ENCODE assay signal across 9 mouse cellular contexts in the genomic region with DNA sequence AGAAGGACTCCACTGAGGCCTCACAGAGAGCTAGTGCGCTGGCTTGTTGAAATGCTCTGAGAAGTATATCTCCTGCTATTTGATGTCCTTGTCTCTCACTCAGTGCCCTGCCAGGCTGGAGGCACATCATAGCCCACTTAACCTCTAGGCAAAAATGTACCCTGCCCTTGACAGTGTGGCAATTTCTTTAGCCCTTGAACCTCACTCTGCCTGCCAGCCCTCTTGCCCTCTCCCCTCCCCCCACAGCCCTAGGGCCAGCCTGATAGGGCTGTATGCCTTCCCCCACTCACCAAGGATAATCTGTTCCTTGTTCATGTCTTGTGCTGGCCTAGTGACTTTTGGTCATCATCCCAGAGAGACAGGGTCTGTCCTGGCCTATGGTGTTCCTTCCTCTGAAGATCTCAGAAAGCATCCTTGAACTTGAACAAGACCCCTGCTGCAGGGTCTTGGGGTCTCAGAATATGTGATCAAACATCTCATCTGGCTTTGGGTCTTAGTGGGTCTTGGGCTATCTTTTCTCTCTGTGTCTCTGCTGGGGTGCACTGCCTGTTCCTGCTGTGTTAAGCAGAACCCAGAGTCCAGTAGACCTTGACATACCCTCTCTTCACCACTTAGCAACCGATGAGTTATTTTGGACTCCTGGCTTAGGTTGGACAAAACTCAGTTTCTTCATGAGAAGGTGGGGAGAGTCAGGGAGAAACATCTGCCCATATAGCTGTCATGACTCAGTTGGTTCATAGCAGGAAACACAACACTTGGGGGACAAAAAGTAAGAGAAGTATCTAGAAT. TPM values are rescaled to one million over a fixed set of nuclear protein-coding genes. Genes with fewer than 3 reads are reported as not detected.
A peak's percentile ranks its signal among the peaks of the same experiment; 100 is the strongest.
DNase-seq lines count a peak whose midpoint lies in the region; ATAC-seq and TF ChIP-seq lines count a peak whose summit lies in the region.
"Had no signal": no experiment of that assay in that cellular context is flagged by ENCODE, and none has a peak within 500 bp of the region (broad histone marks: within the 10 kb centered on the region; RNA-seq: fewer than 3 reads in every experiment).

No protein-coding gene starts in this region.

- no peak for DNase-seq in heart, adult 9 months (ENCODE audit: low spot score in 2 of 2)
- DNase-seq in kidney, adult 2 months: peak; percentile 48
- DNase-seq in thymus, adult 18-20 months: no peak
- no peak for DNase-seq in testis, postnatal 10 days (ENCODE audit: low spot score)
- DNase-seq in left cerebral cortex, postnatal 14 days (ENCODE audit: low spot score in 2 of 2): no peak

- TF ChIP-seq CTCF in kidney, adult 2 months (conservative IDR thresholded peaks at IDR 0.05; ENCODE audit: insufficient read depth, insufficient read length, low read depth, low read length): no peak

- H3K27ac ChIP-seq in heart, embryonic 14.5 days (replicated peaks in 1 of 2; ENCODE audit: control insufficient read depth in 1 of 2, insufficient read depth in 1 of 2, low read depth in 2 of 2, low read length in 2 of 2): peak overlapping the region; percentile 4 to 88; a peak in 2 of 4 replicates
- no peak overlapping the region for H3K27ac ChIP-seq in embryonic facial prominence, embryonic 12.5 days
- H3K27ac ChIP-seq in kidney, adult 2 months (ENCODE audit: insufficient read depth, low read depth, low read length): peak overlapping the region; percentile 53
- no peak overlapping the region for H3K27ac ChIP-seq in midbrain, embryonic 15.5 days

- H3K9me3 ChIP-seq in heart, embryonic 14.5 days (ENCODE audit: control insufficient read depth, low read length): 0 out of 2 replicates have a peak, but pooled peaks cover 3% of the 10 kb centered on the region
- H3K9me3 ChIP-seq in embryonic facial prominence, embryonic 12.5 days: no peaks in the 10 kb centered on the region
- no peaks in the 10 kb centered on the region for H3K9me3 ChIP-seq in midbrain, embryonic 15.5 days

- intact Hi-C loops in left cerebral cortex, postnatal 14 days (cut with DNase I): no loop called here

- H3K9ac ChIP-seq in heart, embryonic 14.5 days (ENCODE audit: low read length): peak overlapping the region; percentile 95
- H3K9ac ChIP-seq in embryonic facial prominence, embryonic 12.5 days: peak overlapping the region; percentile 88
- peak overlapping the region; percentile 82 for H3K9ac ChIP-seq in midbrain, embryonic 15.5 days

- H3K4me1 ChIP-seq in heart, embryonic 14.5 days (ENCODE audit: control insufficient read depth in 2 of 2, insufficient read depth in 2 of 2, low read length in 2 of 2): peaks cover 14 to 22% of the 10 kb centered on the region in 2 experiments
- peaks cover 11% of the 10 kb centered on the region for H3K4me1 ChIP-seq in embryonic facial prominence, embryonic 12.5 days
- peaks cover 10% of the 10 kb centered on the region for H3K4me1 ChIP-seq in kidney, adult 2 months (ENCODE audit: control insufficient read depth, insufficient read depth, low read length)
- H3K4me1 ChIP-seq in midbrain, embryonic 15.5 days: peaks cover 13% of the 10 kb centered on the region

- H3K4me2 ChIP-seq in heart, embryonic 14.5 days (ENCODE audit: low read length): peak overlapping the region; percentile 75
- peak overlapping the region; percentile 87 for H3K4me2 ChIP-seq in embryonic facial prominence, embryonic 12.5 days (replicated peaks)
- peak overlapping the region; percentile 87 for H3K4me2 ChIP-seq in midbrain, embryonic 15.5 days

- TF ChIP-seq POLR2A in kidney, adult 2 months (IDR thresholded peaks at IDR 0.05; ENCODE audit: low read depth, low read length): no peak

- H3K27me3 ChIP-seq in heart, embryonic 14.5 days (ENCODE audit: control insufficient read depth, insufficient read depth, low read length): no peaks in the 10 kb centered on the region
- no peaks in the 10 kb centered on the region for H3K27me3 ChIP-seq in embryonic facial prominence, embryonic 12.5 days
- no peaks in the 10 kb centered on the region for H3K27me3 ChIP-seq in kidney, adult 2 months (replicated peaks; ENCODE audit: control insufficient read depth, insufficient read depth, low read length)
- no peaks in the 10 kb centered on the region for H3K27me3 ChIP-seq in midbrain, embryonic 15.5 days (replicated peaks)
- H3K27me3 ChIP-seq: Patski had no signal

- no peak for ATAC-seq in heart, embryonic 14.5 days (ENCODE audit: insufficient number of reproducible peaks, insufficient read depth, low FRiP score, low read depth)
- no peak for ATAC-seq in embryonic facial prominence, embryonic 12.5 days (ENCODE audit: insufficient number of reproducible peaks, insufficient read depth, low FRiP score, low TSS enrichment)
- no peak for ATAC-seq in midbrain, embryonic 15.5 days (replicated peaks)
- ATAC-seq: Patski had no signal

- 62% methylated on average over 2 of the region's 2 CpGs for WGBS in heart, embryonic 14.5 days
- 84% methylated on average over 2 of the region's 2 CpGs for WGBS in embryonic facial prominence, embryonic 12.5 days
- WGBS in kidney, adult 2 months: 54% methylated on average over 2 of the region's 2 CpGs
- WGBS in midbrain, embryonic 15.5 days: 87% methylated on average over 2 of the region's 2 CpGs

- peaks cover 40% of the 10 kb centered on the region for H3K36me3 ChIP-seq in heart, embryonic 14.5 days (ENCODE audit: control insufficient read depth, insufficient read depth, low read length)
- H3K36me3 ChIP-seq in embryonic facial prominence, embryonic 12.5 days: peaks cover 31% of the 10 kb centered on the region
- no peaks in the 10 kb centered on the region; the same call in 1 of the 2 replicates for H3K36me3 ChIP-seq in kidney, adult 2 months (ENCODE audit: control insufficient read depth, insufficient read depth, low read length)
- H3K36me3 ChIP-seq in midbrain, embryonic 15.5 days (replicated peaks): peaks cover 25% of the 10 kb centered on the region

- peak overlapping the region; percentile 93 to 95 for H3K4me3 ChIP-seq in heart, embryonic 14.5 days (ENCODE audit: control insufficient read depth in 1 of 2, insufficient read depth in 1 of 2, low read depth in 1 of 2, low read length in 2 of 2)
- peak overlapping the region; percentile 92 for H3K4me3 ChIP-seq in embryonic facial prominence, embryonic 12.5 days
- peak overlapping the region; percentile 65 for H3K4me3 ChIP-seq in kidney, adult 2 months (ENCODE audit: insufficient read depth, low read depth, low read length)
- peak overlapping the region; percentile 99 for H3K4me3 ChIP-seq in midbrain, embryonic 15.5 days

RNA-seq across cellular contexts. Expression of a gene that starts 1.4 kb away (rescaled TPM):
- polyA plus RNA-seq in heart, embryonic 14.5 days (2014; fragmentation: Nextera tagmentation; extraction: Ambion mirVana): 28.3 and 31.6 TPM in 2 replicates
- polyA plus RNA-seq in embryonic facial prominence, embryonic 12.5 days (2016; fragmentation: Nextera tagmentation; extraction: Ambion mirVana): 29.6 and 31.0 TPM in 2 replicates
- polyA plus RNA-seq in kidney, adult 2 months (2012; rRNA removed): 46.8 and 53.3 TPM in 2 replicates
- 33.9 and 34.9 TPM in 2 replicates for polyA plus RNA-seq in midbrain, embryonic 15.5 days (2015; fragmentation: Nextera tagmentation; extraction: Ambion mirVana)
- 100 to 1,000 TPM; 102 to 110 TPM for total RNA-seq in left cerebral cortex, postnatal 14 days (2021)

RNA-seq across cellular contexts. Expression of a gene that starts 6.3 kb away (rescaled TPM):
- 94.6 and 97.3 TPM in 2 replicates for polyA plus RNA-seq in heart, embryonic 14.5 days (2014; fragmentation: Nextera tagmentation; extraction: Ambion mirVana)
- polyA plus RNA-seq in embryonic facial prominence, embryonic 12.5 days (2016; fragmentation: Nextera tagmentation; extraction: Ambion mirVana): 89.7 and 96.9 TPM in 2 replicates
- 84.6 and 132 TPM in 2 replicates for polyA plus RNA-seq in kidney, adult 2 months (2012; rRNA removed)
- 214 and 219 TPM in 2 replicates for polyA plus RNA-seq in midbrain, embryonic 15.5 days (2015; fragmentation: Nextera tagmentation; extraction: Ambion mirVana)
- 100 to 1,000 TPM; 276 to 278 TPM for total RNA-seq in left cerebral cortex, postnatal 14 days (2021)

RNA-seq across cellular contexts. Expression of a gene that starts 26.6 kb away (rescaled TPM):
- polyA plus RNA-seq in heart, embryonic 14.5 days (2014; fragmentation: Nextera tagmentation; extraction: Ambion mirVana): 16.8 and 20.8 TPM in 2 replicates
- polyA plus RNA-seq in embryonic facial prominence, embryonic 12.5 days (2016; fragmentation: Nextera tagmentation; extraction: Ambion mirVana): 34.8 and 38.1 TPM in 2 replicates
- 30.6 and 36.4 TPM in 2 replicates for polyA plus RNA-seq in kidney, adult 2 months (2012; rRNA removed)
- 66.8 and 69.9 TPM in 2 replicates for polyA plus RNA-seq in midbrain, embryonic 15.5 days (2015; fragmentation: Nextera tagmentation; extraction: Ambion mirVana)
- 10 to 100 TPM; 23.9 to 30.9 TPM for total RNA-seq in left cerebral cortex, postnatal 14 days (2021)

RNA-seq across cellular contexts. Expression of a gene that starts 50.1 kb away (rescaled TPM):
- 127 and 135 TPM in 2 replicates for polyA plus RNA-seq in heart, embryonic 14.5 days (2014; fragmentation: Nextera tagmentation; extraction: Ambion mirVana)
- 23.8 and 26.9 TPM in 2 replicates for polyA plus RNA-seq in embryonic facial prominence, embryonic 12.5 days (2016; fragmentation: Nextera tagmentation; extraction: Ambion mirVana)
- polyA plus RNA-seq in kidney, adult 2 months (2012; rRNA removed): 214 and 254 TPM in 2 replicates
- 22.5 and 23.9 TPM in 2 replicates for polyA plus RNA-seq in midbrain, embryonic 15.5 days (2015; fragmentation: Nextera tagmentation; extraction: Ambion mirVana)
- total RNA-seq in left cerebral cortex, postnatal 14 days (2021): 10 to 100 TPM; 45.5 to 47.1 TPM

RNA-seq across cellular contexts. Expression of a gene that starts 50.4 kb away (rescaled TPM):
- polyA plus RNA-seq in heart, embryonic 14.5 days (2014; fragmentation: Nextera tagmentation; extraction: Ambion mirVana): 42.0 and 61.2 TPM in 2 replicates
- 140 and 145 TPM in 2 replicates for polyA plus RNA-seq in embryonic facial prominence, embryonic 12.5 days (2016; fragmentation: Nextera tagmentation; extraction: Ambion mirVana)
- 132 and 176 TPM in 2 replicates for polyA plus RNA-seq in kidney, adult 2 months (2012; rRNA removed)
- 152 and 155 TPM in 2 replicates for polyA plus RNA-seq in midbrain, embryonic 15.5 days (2015; fragmentation: Nextera tagmentation; extraction: Ambion mirVana)
- 100 to 1,000 TPM; 143 to 147 TPM for total RNA-seq in left cerebral cortex, postnatal 14 days (2021)

Comparison
In these comparisons a context has a peak if more than half of its experiments do, and no peak if none do; other contexts are left out.
1. H3K27ac ChIP-seq: peak in heart, embryonic 14.5 days (2 of 2) and kidney, adult 2 months (single experiment); none in embryonic facial prominence, embryonic 12.5 days (single experiment) and midbrain, embryonic 15.5 days (single experiment).
2. Peak in every context shown above with its lines, with median percentiles within 50 percentile points of each other: H3K4me2 ChIP-seq, H3K4me3 ChIP-seq and H3K9ac ChIP-seq.